Mouse (Mus musculus): ENCODE measurements around the gene Tnpo1. TPM values are rescaled to one million over a fixed set of nuclear protein-coding genes. Genes with fewer than 3 reads are reported as not detected.

Tnpo1 gene
- polyA plus RNA-seq, 1 experiment from 2014 or later = 20.3 TPM

DNA sequence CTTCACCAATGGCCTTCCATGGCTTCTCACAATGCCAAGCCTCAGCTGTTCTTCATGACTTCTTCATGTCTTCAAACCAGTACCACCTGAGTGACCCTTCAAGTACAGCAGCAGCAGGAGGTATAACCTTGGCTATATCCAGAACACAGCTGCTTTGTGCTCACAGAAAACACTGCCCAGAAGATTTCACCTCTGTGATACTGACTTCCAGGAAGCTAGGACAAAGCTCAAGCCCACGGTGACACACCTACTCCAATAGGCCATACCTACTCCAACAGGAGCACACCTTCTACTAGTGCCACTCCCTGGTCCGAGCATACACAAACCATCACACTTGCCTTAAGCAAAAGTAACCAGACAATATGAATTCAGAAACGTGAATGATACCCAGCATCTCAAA is 3.4 kb downstream of the Tnpo1 start:
- Histone ChIP-seq H3K4me1 (ENCODE audit: insufficient read depth, low read depth, low read length) (no peaks in the 10 kb centered on the region; the same call in 1 of the 2 replicates), H3K27me3 (replicated peaks; ENCODE audit: insufficient read depth, low read length) (no peaks in the 10 kb centered on the region), H3K9me3 (ENCODE audit: low read length) (no peaks in the 10 kb centered on the region), H3K36me3 (ENCODE audit: insufficient read depth, low read length) (no peaks in the 10 kb centered on the region), H3K4me3 (ENCODE audit: low read depth, low read length) (no peak overlapping the region), H3K9ac (replicated peaks; ENCODE audit: low read depth) (no peak overlapping the region), H3K4me2 (replicated peaks; ENCODE audit: low read depth, low read length) (no peak overlapping the region), H3K27ac (ENCODE audit: low read length) (no peak overlapping the region)
- DNase-seq (ENCODE audit: low spot score) = no peak
- TF ChIP-seq EP300 (IDR thresholded peaks at IDR 0.05) = no peak
- no peak for TF ChIP-seq CTCF (IDR thresholded peaks at IDR 0.05)
- ATAC-seq = no peak
- WGBS = 74% methylated on average over 3 of the region's 3 CpGs

DNA sequence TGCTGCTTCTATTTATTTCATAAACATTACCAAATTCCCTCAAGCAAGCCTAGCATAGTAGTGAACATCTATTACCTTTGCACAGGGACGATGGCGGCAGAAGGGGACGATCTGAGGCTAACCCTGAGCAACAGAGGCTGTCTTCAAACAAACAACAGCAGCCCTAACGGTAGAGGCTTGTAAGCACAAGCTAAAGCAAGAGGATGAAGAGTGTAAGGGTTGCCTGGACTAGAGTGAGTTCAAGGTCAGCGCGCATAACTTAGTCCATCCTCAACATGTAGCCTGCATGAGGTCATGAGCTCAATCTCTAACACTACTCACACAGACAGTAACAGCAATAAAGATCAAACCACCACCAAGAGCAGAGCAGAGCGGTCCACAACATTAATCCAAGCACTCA is 4.9 kb downstream of the Tnpo1 start:
- Histone ChIP-seq H3K9ac (replicated peaks; ENCODE audit: low read depth) (no peak overlapping the region), H3K4me3 (ENCODE audit: low read depth, low read length) (no peak overlapping the region), H3K4me1 (ENCODE audit: insufficient read depth, low read depth, low read length) (no peaks in the 10 kb centered on the region; the same call in 1 of the 2 replicates), H3K36me3 (ENCODE audit: insufficient read depth, low read length) (no peaks in the 10 kb centered on the region), H3K27ac (ENCODE audit: low read length) (no peak overlapping the region), H3K27me3 (replicated peaks; ENCODE audit: insufficient read depth, low read length) (no peaks in the 10 kb centered on the region), H3K4me2 (replicated peaks; ENCODE audit: low read depth, low read length) (no peak overlapping the region), H3K9me3 (ENCODE audit: low read length) (no peaks in the 10 kb centered on the region)
- ATAC-seq (no peak), DNase-seq (ENCODE audit: low spot score) (no peak)
- WGBS = 90% methylated on average over 7 of the region's 7 CpGs
- TF ChIP-seq CTCF (IDR thresholded peaks at IDR 0.05) (no peak), EP300 (IDR thresholded peaks at IDR 0.05) (no peak)

DNA sequence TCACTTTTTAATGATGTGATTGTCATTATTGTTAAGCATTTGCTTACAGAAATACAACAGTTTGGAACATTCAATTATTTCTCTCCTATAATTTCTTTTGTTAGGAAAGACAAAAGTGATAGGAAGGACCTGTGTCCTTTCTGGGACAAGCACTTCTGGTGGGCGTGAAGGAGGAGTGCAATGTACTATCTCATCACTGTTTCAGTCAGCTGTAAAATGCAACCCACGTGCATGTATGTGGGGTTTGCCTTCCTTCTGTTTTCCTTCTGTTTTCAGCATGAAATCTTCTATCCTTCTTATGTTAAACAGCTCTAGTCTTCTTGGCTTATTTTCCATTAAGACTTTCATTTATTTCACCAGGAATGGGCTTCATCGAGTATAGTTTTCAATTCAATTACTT is 5.9 kb downstream of the Tnpo1 start:
- H3K4me3 ChIP-seq (ENCODE audit: low read depth, low read length) = no peak overlapping the region
- no peak overlapping the region for H3K4me2 ChIP-seq (replicated peaks; ENCODE audit: low read depth, low read length)
- no peaks in the 10 kb centered on the region for H3K36me3 ChIP-seq (ENCODE audit: insufficient read depth, low read length)
- no peak overlapping the region for H3K9ac ChIP-seq (replicated peaks; ENCODE audit: low read depth)
- H3K27me3 ChIP-seq (replicated peaks; ENCODE audit: insufficient read depth, low read length) = no peaks in the 10 kb centered on the region
- no peaks in the 10 kb centered on the region for H3K9me3 ChIP-seq (ENCODE audit: low read length)
- TF ChIP-seq EP300 (IDR thresholded peaks at IDR 0.05) (no peak), CTCF (IDR thresholded peaks at IDR 0.05) (no peak)
- DNase-seq (ENCODE audit: low spot score) (no peak), ATAC-seq (no peak)
- no peak overlapping the region for H3K27ac ChIP-seq (ENCODE audit: low read length)
- peaks cover 3% of the 10 kb centered on the region for H3K4me1 ChIP-seq (ENCODE audit: insufficient read depth, low read depth, low read length)
- WGBS = 83% methylated on average over 3 of the region's 3 CpGs

DNA sequence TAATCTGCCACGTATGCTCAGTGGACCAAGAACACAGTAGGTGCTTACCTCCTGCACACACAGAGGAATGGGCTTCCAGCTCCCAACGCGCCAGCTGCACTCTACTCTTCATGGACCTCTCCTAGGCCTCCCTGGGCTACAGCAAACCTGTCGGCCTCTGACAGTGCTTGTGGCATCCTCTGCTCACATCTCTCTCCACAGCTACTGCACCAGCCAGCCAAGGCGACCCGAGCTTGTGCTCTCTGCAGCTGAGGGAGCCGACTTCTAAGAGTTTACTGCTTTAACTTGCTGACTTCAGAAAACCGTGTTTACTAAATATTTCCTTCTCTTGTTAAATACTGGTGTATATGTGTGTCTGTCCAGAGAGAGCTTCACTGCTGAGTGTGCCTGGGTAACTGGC is 6.5 kb downstream of the Tnpo1 start:
- 84% methylated on average over 8 of the region's 8 CpGs for whole genome bisulfite sequencing
- H3K4me2 ChIP-seq (replicated peaks; ENCODE audit: low read depth, low read length) = no peak overlapping the region
- peaks cover 9% of the 10 kb centered on the region for H3K4me1 ChIP-seq (ENCODE audit: insufficient read depth, low read depth, low read length)
- H3K27ac ChIP-seq (ENCODE audit: low read length) = no peak overlapping the region
- H3K27me3 ChIP-seq (replicated peaks; ENCODE audit: insufficient read depth, low read length) = no peaks in the 10 kb centered on the region
- no peak overlapping the region for H3K4me3 ChIP-seq (ENCODE audit: low read depth, low read length)
- TF ChIP-seq CTCF (IDR thresholded peaks at IDR 0.05) (no peak), EP300 (IDR thresholded peaks at IDR 0.05) (no peak)
- no peak overlapping the region for H3K9ac ChIP-seq (replicated peaks; ENCODE audit: low read depth)
- ATAC-seq (no peak), DNase-seq (ENCODE audit: low spot score) (no peak)
- no peaks in the 10 kb centered on the region for H3K9me3 ChIP-seq (ENCODE audit: low read length)
- H3K36me3 ChIP-seq (ENCODE audit: insufficient read depth, low read length) = no peaks in the 10 kb centered on the region

GRCm38 (mm10) chr13:98917851-98918250 is 8.3 kb downstream of the Tnpo1 start:
- no peak overlapping the region for H3K4me3 ChIP-seq (ENCODE audit: low read depth, low read length)
- no peaks in the 10 kb centered on the region for H3K27me3 ChIP-seq (replicated peaks; ENCODE audit: insufficient read depth, low read length)
- TF ChIP-seq CTCF (IDR thresholded peaks at IDR 0.05) (no peak), EP300 (IDR thresholded peaks at IDR 0.05) (no peak)
- H3K36me3 ChIP-seq (ENCODE audit: insufficient read depth, low read length) = no peaks in the 10 kb centered on the region
- ATAC-seq = no peak
- H3K9ac ChIP-seq (replicated peaks; ENCODE audit: low read depth) = no peak overlapping the region
- no peak for DNase-seq (ENCODE audit: low spot score)
- whole genome bisulfite sequencing = 63% methylated on average over 2 of the region's 2 CpGs
- no peak overlapping the region for H3K4me2 ChIP-seq (replicated peaks; ENCODE audit: low read depth, low read length)
- no peaks in the 10 kb centered on the region for H3K9me3 ChIP-seq (ENCODE audit: low read length)
- H3K4me1 ChIP-seq (ENCODE audit: insufficient read depth, low read depth, low read length) = peaks cover 20% of the 10 kb centered on the region
- H3K27ac ChIP-seq (ENCODE audit: low read length) = no peak overlapping the region

DNA sequence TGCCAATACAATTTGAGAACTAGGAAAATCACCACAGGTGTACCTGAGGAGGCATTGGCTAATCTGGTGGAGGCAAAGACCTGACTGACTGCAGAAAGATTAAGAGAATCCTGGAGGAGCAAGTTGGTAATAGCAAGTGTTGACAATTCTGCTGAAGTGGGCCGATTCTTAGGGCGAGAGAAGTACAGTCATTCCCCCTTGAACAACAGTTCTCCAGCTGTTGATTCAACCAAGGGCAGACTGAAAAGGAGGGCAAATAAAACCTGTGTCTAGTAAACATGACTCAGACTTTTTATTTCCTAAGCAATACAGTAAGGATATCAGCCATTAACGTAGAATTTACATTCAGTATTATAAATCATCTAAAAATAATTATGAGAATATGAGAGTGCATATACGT is 10.6 kb downstream of the Tnpo1 start:
- H3K9me3 ChIP-seq (ENCODE audit: low read length) = no peaks in the 10 kb centered on the region
- no peaks in the 10 kb centered on the region for H3K36me3 ChIP-seq (ENCODE audit: insufficient read depth, low read length)
- H3K9ac ChIP-seq (replicated peaks; ENCODE audit: low read depth) = no peak overlapping the region
- DNase-seq (ENCODE audit: low spot score) (peak; percentile 80), ATAC-seq (peak; percentile 68)
- H3K27me3 ChIP-seq (replicated peaks; ENCODE audit: insufficient read depth, low read length) = no peaks in the 10 kb centered on the region
- H3K27ac ChIP-seq (ENCODE audit: low read length) = no peak overlapping the region
- 0 out of 2 replicates have a peak, but pooled peaks have one; percentile 4 for TF ChIP-seq CTCF (IDR thresholded peaks at IDR 0.05)
- TF ChIP-seq EP300 (IDR thresholded peaks at IDR 0.05) = peak; percentile 45
- no peak overlapping the region for H3K4me2 ChIP-seq (replicated peaks; ENCODE audit: low read depth, low read length)
- 54% methylated on average over 4 of the region's 4 CpGs for WGBS
- no peak overlapping the region for H3K4me3 ChIP-seq (ENCODE audit: low read depth, low read length)
- peaks cover 27% of the 10 kb centered on the region for H3K4me1 ChIP-seq (ENCODE audit: insufficient read depth, low read depth, low read length)

- Histone ChIP-seq H3K4me3 (ENCODE audit: low read depth, low read length) (no peak overlapping the region), H3K27ac (ENCODE audit: low read length) (0 out of 2 replicates have a peak overlapping the region, but pooled peaks have one; percentile 27), H3K27me3 (replicated peaks; ENCODE audit: insufficient read depth, low read length) (no peaks in the 10 kb centered on the region), H3K4me2 (replicated peaks; ENCODE audit: low read depth, low read length) (no peak overlapping the region), H3K36me3 (ENCODE audit: insufficient read depth, low read length) (no peaks in the 10 kb centered on the region), H3K9me3 (ENCODE audit: low read length) (no peaks in the 10 kb centered on the region), H3K4me1 (ENCODE audit: insufficient read depth, low read depth, low read length) (peaks cover 27% of the 10 kb centered on the region), H3K9ac (replicated peaks; ENCODE audit: low read depth) (no peak overlapping the region)
- TF ChIP-seq EP300 (IDR thresholded peaks at IDR 0.05) (no peak), CTCF (IDR thresholded peaks at IDR 0.05) (no peak)
- WGBS = 41% methylated on average over 5 of the region's 5 CpGs
- DNase-seq (ENCODE audit: low spot score) (no peak), ATAC-seq (no peak)
Measured at GRCm38 (mm10) chr13:98914844-98915212, 11.4 kb downstream of the Tnpo1 start.

Data from lung, postnatal 0 days (tissue).